Mouse (Mus musculus) C2C12 (cell line): Measurements from ENCODE around the gene Gm20388. TPM values are rescaled to one million over a fixed set of nuclear protein-coding genes. Genes with fewer than 3 reads are reported as not detected.

Experiments
- H3K27me3 ChIP-seq: one replicate; pipeline ENCODE4 v1.6.1; 2011; ENCODE audit not compliant: control insufficient read depth, insufficient read depth, insufficient read length
- H3K36me3 ChIP-seq: one replicate; pipeline ENCODE4 v1.6.1; 2011; ENCODE audit not compliant: control insufficient read depth, insufficient read depth
- H3K4me3 ChIP-seq: one replicate; pipeline ENCODE4 v1.5.1; 2011; ENCODE audit warnings: mild to moderate bottlenecking, control low read depth; ENCODE audit not compliant: poor library complexity, insufficient read depth, severe bottlenecking
- H3K79me2 ChIP-seq: one replicate; pipeline ENCODE4 v1.6.1; 2011; ENCODE audit not compliant: control insufficient read depth, insufficient read depth
- H3K79me3 ChIP-seq: one replicate; pipeline ENCODE4 v1.6.1; 2011; ENCODE audit warnings: low read depth, control low read depth
- H3ac ChIP-seq: one replicate; pipeline ENCODE3; 2011; ENCODE audit warnings: low read depth; ENCODE audit not compliant: control insufficient read depth, insufficient read length
- CEBPB ChIP-seq: IDR thresholded peaks from one replicate; pipeline ENCODE4 v1.6.1; 2011; ENCODE audit warnings: low read depth, mild to moderate bottlenecking, control low read depth, moderate library complexity
- CTCF ChIP-seq: IDR thresholded peaks from one replicate; pipeline ENCODE4 v1.5.1; 2011; ENCODE audit not compliant: control insufficient read depth, insufficient read depth, insufficient read length
- FOSL1 ChIP-seq: IDR thresholded peaks from one replicate; pipeline ENCODE4 v1.8.0; 2011; ENCODE audit warnings: mild to moderate bottlenecking, low read length; ENCODE audit not compliant: poor library complexity, insufficient read depth, severe bottlenecking
- MAX ChIP-seq: IDR thresholded peaks from one replicate; pipeline ENCODE4 v1.6.1; 2011; ENCODE audit warnings: mild to moderate bottlenecking, control low read depth
- MYOD1 ChIP-seq: IDR thresholded peaks from one replicate; pipeline ENCODE4 v1.6.1; 2011; ENCODE audit warnings: low read depth; ENCODE audit not compliant: control insufficient read depth, insufficient read length
- MYOG ChIP-seq: IDR thresholded peaks from one replicate; pipeline ENCODE4 v1.6.1; 2011; ENCODE audit not compliant: control insufficient read depth, insufficient read length; ENCODE audit errors: extremely low read depth
- USF1 ChIP-seq: IDR thresholded peaks from one replicate; pipeline ENCODE4 v1.6.1; 2011; ENCODE audit warnings: low read depth, mild to moderate bottlenecking, control low read depth, moderate library complexity
- polyA plus RNA-seq: library from polyadenylated mRNA; unstranded; fragments of >200 nt; fragmentation: generic; extraction: Trizol; gene quantifications from one replicate; pipeline ENCODE4 v1.2.1, GENCODE M21; 2012; ENCODE audit warnings: missing spikeins

Gene Gm20388
- polyA plus RNA-seq, 1 experiment, result 15.0 TPM

GRCm38 (mm10) chr8:121089631-121090380 lies 1179.2 kb downstream of the Gm20388 start:
- Histone ChIP-seq H3ac (no peak overlapping the region), H3K36me3 (no peaks in the 10 kb centered on the region), H3K27me3 (peaks cover 72% of the 10 kb centered on the region), H3K79me2 (no peaks in the 10 kb centered on the region), H3K79me3 (no peaks in the 10 kb centered on the region), H3K4me3 (no peak overlapping the region)
- TF ChIP-seq MYOD1 (no peak), MAX (no peak), USF1 (no peak), CEBPB (no peak), CTCF (no peak), FOSL1 (no peak), MYOG (no peak)

DNA sequence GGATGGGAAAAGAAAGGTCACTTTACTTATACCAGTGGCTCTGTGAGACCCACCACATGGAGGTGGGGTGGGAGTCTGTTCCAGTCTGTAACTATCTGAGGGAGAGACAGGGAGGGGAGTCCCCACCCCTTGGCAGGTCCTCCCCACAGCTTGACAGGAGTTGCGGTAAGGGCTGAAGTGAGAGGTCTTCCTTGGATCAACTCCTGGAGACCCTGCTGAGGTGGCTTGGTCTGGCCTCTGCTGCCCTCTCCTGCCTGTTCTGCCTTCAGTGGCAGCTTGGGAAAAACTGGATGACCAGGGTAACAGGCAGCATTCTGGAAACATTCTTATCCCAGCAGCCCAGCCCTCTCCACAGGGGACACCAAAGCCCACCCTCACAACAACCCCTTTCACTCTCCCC lies 1180.1 kb downstream of the Gm20388 start:
- no peaks in the 10 kb centered on the region for H3K79me3 ChIP-seq
- H3K27me3 ChIP-seq, result peaks cover 63% of the 10 kb centered on the region
- no peaks in the 10 kb centered on the region for H3K36me3 ChIP-seq
- TF ChIP-seq MYOD1 (no peak), CTCF (no peak), FOSL1 (no peak), MAX (no peak), CEBPB (no peak), MYOG (no peak), USF1 (no peak)
- no peaks in the 10 kb centered on the region for H3K79me2 ChIP-seq
- no peak overlapping the region for H3ac ChIP-seq
- H3K4me3 ChIP-seq, result no peak overlapping the region

DNA sequence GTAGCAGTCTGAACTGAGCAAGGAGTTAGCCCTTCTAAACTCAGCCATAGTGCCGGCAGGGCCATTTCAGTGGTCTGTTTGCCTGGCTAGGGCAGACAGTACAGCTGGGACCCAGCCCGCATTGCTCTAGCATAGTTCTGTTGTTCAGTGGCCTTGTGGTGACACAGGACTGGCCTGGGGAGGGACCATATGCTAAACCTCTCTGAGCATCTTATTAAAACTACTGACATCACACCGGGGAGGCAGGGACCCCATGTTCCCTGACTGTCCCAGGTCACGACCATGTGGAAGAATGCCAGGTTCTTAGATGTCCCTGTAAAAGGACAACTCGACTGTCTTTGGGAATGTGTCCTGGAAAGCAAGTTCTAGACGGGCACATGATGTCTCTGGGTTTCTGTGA lies 1181.5 kb downstream of the Gm20388 start:
- H3K27me3 ChIP-seq, result peaks cover 50% of the 10 kb centered on the region
- no peak overlapping the region for H3ac ChIP-seq
- H3K4me3 ChIP-seq, result no peak overlapping the region
- H3K36me3 ChIP-seq, result no peaks in the 10 kb centered on the region
- TF ChIP-seq FOSL1 (no peak), MYOD1 (no peak), CTCF (no peak)
- no peaks in the 10 kb centered on the region for H3K79me2 ChIP-seq
- no peaks in the 10 kb centered on the region for H3K79me3 ChIP-seq

DNA sequence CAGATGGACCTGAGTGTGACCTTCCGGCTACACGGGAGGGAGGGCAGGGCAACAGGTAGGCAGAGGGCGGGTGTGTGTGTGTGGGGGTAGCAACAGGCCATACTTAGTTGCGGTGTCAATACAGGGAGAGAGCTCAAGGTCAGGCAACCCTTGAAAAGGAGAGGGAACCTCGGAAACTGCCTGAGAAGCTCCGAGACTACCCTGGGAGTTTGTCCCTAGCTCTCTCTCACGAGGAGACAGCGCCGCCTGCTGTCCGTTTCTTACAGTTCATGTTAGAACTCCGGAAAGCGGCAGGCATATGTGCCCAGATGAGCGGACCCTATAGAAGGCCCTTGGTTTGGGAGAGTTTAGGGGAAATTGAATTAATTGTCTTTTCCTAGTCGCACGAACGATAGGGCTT lies 1182.0 kb downstream of the Gm20388 start:
- H3K79me2 ChIP-seq, result no peaks in the 10 kb centered on the region
- H3K79me3 ChIP-seq, result no peaks in the 10 kb centered on the region
- TF ChIP-seq MAX (no peak), CTCF (peak; percentile 59)
- H3K4me3 ChIP-seq, result no peak overlapping the region
- peaks cover 45% of the 10 kb centered on the region for H3K27me3 ChIP-seq
- no peak overlapping the region for H3ac ChIP-seq
- peaks cover 1% of the 10 kb centered on the region for H3K36me3 ChIP-seq

DNA sequence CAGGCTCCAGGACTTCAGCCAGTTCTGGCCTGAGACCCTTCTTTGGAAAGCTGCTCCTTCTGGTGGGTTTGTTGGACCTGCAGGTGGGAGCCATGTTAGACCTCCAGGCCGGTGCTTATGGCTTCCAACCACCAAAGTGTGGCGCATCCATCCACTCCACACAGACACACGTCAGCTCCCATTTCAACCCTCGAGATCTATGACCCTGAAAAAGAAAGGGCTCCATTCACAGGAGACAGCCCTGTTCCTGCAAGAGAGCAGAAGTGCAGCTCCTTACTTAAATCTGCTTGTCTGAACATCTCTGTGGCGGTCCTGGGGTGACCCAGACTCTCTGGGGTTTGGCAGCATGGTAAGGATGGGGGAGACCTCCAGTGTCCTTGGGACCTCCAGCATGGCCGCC lies 1182.9 kb downstream of the Gm20388 start:
- Histone ChIP-seq H3K27me3 (peaks cover 40% of the 10 kb centered on the region), H3K79me2 (no peaks in the 10 kb centered on the region), H3K36me3 (peaks cover 8% of the 10 kb centered on the region), H3K4me3 (no peak overlapping the region), H3ac (no peak overlapping the region), H3K79me3 (no peaks in the 10 kb centered on the region)
- TF ChIP-seq CEBPB, result no peak
- TF ChIP-seq USF1, result no peak
- TF ChIP-seq FOSL1, result no peak
- no peak for TF ChIP-seq CTCF
- no peak for TF ChIP-seq MYOD1
- TF ChIP-seq MAX, result no peak
- no peak for TF ChIP-seq MYOG

GRCm38 (mm10) chr8:121104049-121104818 lies 1193.6 kb downstream of the Gm20388 start:
- Histone ChIP-seq H3K27me3 (no peaks in the 10 kb centered on the region), H3K79me2 (peaks cover 19% of the 10 kb centered on the region), H3K36me3 (peaks cover 43% of the 10 kb centered on the region), H3K79me3 (no peaks in the 10 kb centered on the region), H3K4me3 (no peak overlapping the region), H3ac (no peak overlapping the region)
- TF ChIP-seq CEBPB, result no peak
- TF ChIP-seq CTCF, result peak; percentile 95
